Mouse (Mus musculus) kidney, postnatal 36 days (tissue): ENCODE data around the gene Eif2b4.

ENCODE experiments used
- DNase-seq, 2 experiments: peaks; one replicate each; pipeline ENCODE4 v3.0.0; 2021 to 2022; ENCODE audit warnings: mixed read lengths in 2 of 2

Eif2b4 gene

GRCm38 (mm10) chr5:31153516-31154151 is 39.6 kb downstream of the Eif2b4 start:
- DNase-seq, result peak; percentile 9 to 29

- DNase-seq, result no peak
These were observed 41.5 kb downstream of the Eif2b4 start for GRCm38 (mm10) chr5:31151746-31152145.

DNA sequence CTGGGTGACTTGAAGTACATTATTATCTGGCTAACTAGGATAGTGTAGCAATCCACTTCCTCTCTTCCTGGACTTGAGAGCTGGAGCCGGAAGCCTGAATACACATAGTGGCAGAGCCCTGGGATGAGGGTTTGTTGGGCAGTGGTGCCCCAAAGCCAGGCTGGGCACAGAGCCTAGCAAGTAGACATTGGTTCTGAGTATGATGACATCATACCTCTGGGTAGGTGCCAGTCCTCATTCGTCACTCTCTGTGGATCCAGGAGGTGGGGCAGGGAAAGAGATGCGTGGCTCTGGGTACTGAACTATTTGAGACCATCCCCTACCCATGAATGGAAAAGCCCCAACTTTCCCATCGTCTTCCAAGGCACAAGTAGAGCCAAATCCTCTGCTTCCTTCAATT is 43.4 kb downstream of the Eif2b4 start:
- no peak for DNase-seq

GRCm38 (mm10) chr5:31138968-31139425 is 54.2 kb downstream of the Eif2b4 start:
- peak in 1 of 2 experiments; percentile 54 for DNase-seq

DNA sequence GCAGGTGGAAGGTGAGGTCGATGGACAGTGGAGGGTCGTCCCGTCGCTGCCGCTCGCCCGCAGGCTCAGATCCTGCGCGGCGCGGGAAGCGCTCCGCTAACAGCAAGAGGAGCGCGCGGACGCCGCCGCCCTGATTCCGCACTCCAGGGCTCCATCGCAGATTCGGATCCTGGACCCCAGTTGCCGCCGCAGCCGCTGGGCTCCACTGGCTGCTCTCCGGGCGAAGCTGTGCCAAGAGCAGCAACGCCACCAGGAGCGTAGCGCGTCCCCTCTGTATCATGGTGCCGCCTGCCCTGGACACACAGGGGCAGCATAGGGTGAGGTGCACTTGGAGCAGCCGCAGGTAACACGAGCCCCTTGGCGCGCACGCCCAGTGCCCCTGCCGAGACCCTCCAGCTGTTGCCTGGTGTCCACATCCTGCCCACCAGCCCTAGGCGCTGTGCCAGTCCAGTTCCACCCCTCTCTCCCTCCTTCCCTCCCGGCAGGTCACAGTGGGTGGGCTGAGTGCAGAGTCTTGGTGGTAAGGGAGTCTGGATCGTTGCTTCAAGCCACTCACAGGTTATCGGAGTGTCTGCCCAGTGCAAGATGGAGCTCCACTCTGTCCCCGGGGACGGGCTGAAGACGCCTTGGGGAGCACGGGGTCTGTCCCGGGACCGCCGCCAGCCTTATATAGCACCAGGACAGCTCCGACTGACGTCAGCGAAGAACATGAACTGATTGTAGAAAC is 54.8 kb downstream of the Eif2b4 start, which contains the start of gene Ucn:
Ucn (minus strand) TSS at position 589 of the 727 bp plus-strand sequence.
- no peak for DNase-seq

DNA sequence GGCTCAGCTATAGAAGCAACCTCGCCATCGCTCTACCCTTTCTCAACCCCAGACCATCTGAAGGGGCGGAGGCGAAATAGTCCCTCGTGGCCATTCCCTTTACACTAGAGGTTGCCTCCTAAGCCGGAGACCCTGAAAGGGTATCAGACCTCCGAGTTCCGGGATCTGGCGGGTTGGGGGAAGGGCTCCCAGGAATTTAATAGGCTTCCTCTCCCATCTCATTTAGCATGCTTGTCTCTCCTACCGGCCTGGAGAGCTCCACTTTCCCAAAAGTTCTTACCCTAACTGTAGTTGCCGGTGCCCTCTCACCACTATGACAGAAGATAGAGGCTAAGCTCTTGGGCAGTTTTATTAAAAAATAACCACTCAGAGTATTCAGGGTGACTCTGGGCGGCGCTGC is 55.6 kb downstream of the Eif2b4 start:
- DNase-seq, result no peak
